ENCODE assay signal across 7 mouse cellular contexts in genomic region chr8:120500701-120501261, GRCm38 (mm10).
DNase-seq lines count a peak whose midpoint lies in the region.

No protein-coding gene starts in this region.

- H3K27ac ChIP-seq in embryonic facial prominence, embryonic 10.5 days (replicated peaks), result 0 out of 2 replicates have a peak overlapping the region, but pooled peaks have one; percentile 44

- H3K27me3 ChIP-seq in embryonic facial prominence, embryonic 10.5 days (replicated peaks; ENCODE audit: low read depth, poor library complexity, severe bottlenecking), result peaks cover 31% of the 10 kb centered on the region; the same call in 1 of the 2 replicates

- H3K9me3 ChIP-seq in embryonic facial prominence, embryonic 10.5 days, result no peaks in the 10 kb centered on the region

- DNase-seq in kidney, adult 18-20 months, result peak; percentile 73
- DNase-seq in kidney, postnatal 4 days, result no peak
- no peak for DNase-seq in embryonic facial prominence, embryonic 10.5 days (ENCODE audit: low spot score)
- DNase-seq in kidney, postnatal 14 days, result peak; percentile 75
- DNase-seq in skeletal muscle tissue, adult 2 months (ENCODE audit: low read depth, low spot score), result peak; percentile 70
- no peak for DNase-seq in embryo, embryonic 10.5 days (ENCODE audit: low spot score)
- no peak for DNase-seq in frontal cortex, adult 2 months (ENCODE audit: extremely low spot score in 1 of 2, low spot score in 1 of 2)

- WGBS in embryonic facial prominence, embryonic 10.5 days, result 67% methylated on average over 8 of the region's 8 CpGs

- H3K36me3 ChIP-seq in embryonic facial prominence, embryonic 10.5 days (replicated peaks), result 0 out of 2 replicates have a peak, but pooled peaks cover 2% of the 10 kb centered on the region

- no peak overlapping the region for H3K4me3 ChIP-seq in embryonic facial prominence, embryonic 10.5 days

- H3K4me1 ChIP-seq in embryonic facial prominence, embryonic 10.5 days, result peaks cover 96% of the 10 kb centered on the region

Comparison
In these comparisons a context has a peak if more than half of its experiments do, and no peak if none do; other contexts are left out.
1. DNase-seq: peak in kidney, adult 18-20 months (single experiment), kidney, postnatal 14 days (single experiment) and skeletal muscle tissue, adult 2 months (single experiment); none in kidney, postnatal 4 days (0 of 2), embryonic facial prominence, embryonic 10.5 days (single experiment), embryo, embryonic 10.5 days (single experiment) and frontal cortex, adult 2 months (0 of 2).